Mouse (Mus musculus) CD4-positive, CD25-positive, alpha-beta regulatory T cell, adult 4 months (primary cell): Measurements from ENCODE around the gene Hs3st3b1. TPM values are rescaled to one million over a fixed set of nuclear protein-coding genes. Genes with fewer than 3 reads are reported as not detected.
A peak's percentile ranks its signal among the peaks of the same experiment; 100 is the strongest.

Source experiments
- ATAC-seq: one replicate; pipeline ENCODE4 v1.8.0; 2017
- polyA plus RNA-seq, 2 experiments: library from polyadenylated mRNA; unstranded; fragments of 100-300 nt; shearing (Covaris generic); gene quantifications; one replicate each; pipeline ENCODE4 v1.2.1; 2017

Gene Hs3st3b1
- polyA plus RNA-seq, 2 experiments from 2014 or later: 1.7 to 2.2 TPM

DNA sequence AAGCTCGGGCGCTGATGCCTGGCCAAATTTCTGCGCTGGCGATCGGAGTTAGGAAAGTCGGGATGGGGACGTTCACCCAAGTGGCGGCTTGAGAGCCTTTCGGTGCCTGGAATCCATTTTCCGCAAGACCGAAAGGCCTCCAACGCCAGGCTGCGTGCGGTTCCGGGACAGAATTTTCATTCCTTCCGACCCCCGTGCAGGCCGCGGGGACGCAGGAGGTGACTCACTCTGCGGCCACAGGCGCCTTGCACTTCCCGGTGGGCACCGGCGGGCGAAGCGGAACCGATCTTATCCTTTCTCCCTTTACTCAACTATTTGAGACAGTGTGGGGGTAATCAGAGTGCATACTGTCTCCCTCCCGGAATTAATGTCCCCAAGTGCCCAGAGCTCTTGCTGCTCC lies 1.3 kb upstream of the Hs3st3b1 start:
- no peak for ATAC-seq

DNA sequence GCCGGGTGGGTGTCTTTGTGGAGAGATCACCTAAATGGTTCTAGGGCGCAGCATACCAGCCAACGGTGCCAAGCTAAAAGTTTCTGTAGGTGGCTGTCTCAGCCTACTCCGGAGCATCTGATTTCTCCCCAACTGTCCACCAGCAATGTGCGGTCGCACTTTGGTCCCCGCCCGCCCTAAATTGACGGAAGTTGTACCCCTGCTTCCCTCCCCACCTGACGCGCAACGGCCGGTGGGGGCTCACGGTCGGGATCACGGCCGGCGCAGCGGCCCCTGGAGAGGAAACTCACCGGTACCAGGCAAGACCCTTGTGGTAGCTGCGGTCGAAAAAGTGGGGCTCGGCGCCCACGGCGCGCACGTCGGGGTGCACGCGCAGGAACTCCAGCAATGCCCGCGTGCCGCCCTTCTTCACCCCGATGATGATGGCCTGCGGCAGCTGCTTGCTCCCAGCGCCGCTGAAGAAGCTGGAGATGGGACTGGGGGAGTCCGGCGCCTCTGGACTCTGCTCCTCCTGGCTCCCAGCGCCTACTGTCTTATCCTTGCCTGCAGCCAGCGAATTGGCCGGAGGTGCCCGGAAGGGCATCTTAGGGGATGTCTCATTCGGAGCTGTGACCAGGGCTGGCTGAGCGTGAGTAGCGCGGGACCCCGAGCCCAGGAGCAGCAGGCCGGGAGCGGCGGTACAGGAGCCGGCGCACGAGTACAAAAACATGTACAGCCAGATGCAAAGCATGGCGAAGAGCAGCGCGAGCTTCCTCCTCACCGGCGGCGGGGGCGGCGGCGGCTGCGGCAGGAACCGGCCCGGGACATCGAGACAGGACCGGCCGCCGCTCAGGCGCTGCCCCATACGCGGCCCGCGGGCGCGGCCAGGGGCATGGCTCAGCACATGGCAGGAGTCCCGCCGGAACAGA lies 792 bp downstream of the Hs3st3b1 start:
- ATAC-seq: no peak

DNA sequence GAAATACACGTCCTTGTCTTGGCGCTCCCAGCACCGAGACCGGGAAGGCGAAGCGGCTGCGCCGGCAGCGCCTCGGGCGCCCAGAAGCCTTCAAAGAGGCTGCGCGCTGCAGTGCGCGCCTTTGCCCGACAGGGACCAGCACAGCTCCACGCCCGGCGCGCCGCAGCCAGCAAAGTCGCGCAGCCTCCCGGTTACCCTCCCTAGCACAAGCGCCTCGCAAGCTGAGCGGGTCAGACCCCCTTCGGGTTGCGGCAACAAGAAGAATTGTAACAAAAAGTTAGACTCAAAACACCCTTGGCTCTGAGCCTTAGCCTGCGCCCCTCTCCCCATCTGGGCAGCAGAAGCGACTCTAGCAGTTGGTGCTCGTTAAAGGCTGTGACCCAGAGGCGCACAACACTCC lies 1.6 kb downstream of the Hs3st3b1 start:
- ATAC-seq: peak; percentile 35

DNA sequence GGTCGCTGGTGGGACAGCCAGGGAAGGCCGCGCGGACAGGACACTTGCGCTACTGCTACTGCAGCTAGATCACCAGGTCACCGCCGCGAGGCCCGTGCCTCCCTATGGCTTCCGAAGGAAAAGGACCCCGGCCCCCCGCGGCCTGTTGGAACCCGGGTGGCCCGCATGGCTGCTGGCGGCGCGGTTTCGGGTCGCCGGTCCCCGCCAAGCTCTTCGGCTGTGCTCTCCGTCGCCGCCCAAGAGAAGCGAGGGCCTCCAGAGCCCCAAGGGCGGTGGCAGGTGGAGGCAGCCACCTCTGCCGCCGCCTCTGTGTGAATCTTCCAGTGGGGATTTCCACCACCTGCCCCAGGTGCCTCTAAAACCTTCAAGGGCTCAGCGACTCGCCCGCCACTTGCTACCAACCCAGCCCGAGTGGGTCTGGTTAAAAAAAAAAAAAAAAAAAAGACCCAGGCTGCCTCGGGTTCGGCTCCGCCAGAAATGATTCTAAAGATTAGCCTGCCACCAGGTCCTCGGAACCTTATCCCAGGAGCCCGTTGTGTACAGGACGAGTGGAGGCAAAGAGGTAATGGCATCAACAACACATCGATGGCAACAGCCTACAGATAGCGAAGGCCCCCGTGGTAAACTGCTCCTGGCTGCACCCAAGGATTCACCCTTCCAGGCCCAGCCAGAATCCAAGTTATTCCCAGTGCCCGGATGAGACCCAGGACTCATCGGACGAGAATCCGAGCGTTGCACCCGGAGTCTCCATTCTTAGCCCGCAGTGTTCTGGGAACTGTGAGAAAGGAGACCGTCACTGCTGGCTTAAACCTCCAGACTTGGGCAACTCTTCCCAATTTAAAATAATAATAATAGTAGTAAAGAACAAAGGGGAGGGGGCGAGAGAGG lies 2.6 kb downstream of the Hs3st3b1 start:
- ATAC-seq: no peak

DNA sequence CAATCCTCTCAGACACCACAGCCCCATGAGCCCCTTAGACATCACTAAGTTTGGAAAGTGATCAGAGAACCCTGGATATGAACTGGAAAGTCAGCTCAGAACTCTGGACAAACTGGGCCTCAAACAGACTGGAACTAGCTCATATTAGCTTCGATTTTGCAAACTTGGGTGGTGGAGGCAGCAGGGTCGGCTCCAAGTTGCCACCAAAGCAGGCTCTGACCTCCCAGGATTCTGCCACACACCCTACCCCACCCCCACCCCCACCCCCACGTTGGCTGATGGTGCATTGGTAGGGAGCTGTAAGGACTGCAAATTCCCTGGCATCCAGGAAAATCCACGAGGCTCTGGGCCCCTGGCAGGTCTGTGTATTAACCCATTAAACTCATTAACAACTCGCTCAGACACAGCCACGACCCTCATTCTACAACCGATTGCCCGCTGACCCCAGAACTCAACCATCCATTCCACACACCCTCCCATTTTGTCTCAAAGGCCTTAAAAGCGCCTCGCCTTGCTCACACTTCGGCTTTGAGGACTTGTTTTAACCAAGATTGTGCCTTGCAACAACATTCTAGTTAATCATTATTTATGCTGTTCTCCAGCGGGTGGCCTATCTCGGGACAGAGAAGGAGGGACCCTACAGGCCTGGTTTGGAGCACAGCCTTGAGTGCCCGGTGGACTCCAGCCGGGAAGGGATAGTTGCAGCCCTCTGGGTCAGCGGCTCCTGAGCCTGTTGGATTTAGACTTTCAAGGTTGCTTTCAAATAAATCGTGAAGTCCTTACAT lies 3.6 kb downstream of the Hs3st3b1 start:
- ATAC-seq: no peak

DNA sequence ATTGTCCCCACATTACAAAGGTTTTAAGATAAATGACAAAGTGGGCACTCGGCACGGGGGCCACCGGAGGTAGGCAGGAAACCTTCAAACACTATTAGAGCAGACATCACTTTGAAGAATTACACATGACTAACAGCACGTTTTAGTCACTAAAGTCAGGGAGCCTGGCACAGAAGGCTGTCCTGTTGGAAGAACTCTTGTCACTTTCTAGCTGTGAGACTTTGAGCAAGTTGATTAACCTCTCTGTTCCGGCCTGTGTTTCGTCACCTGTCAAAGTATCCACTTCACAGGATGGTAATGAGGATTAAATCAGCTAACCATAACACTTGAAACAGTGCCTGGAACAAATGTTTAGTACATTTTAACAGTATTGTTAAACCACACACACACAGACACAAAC lies 4.5 kb downstream of the Hs3st3b1 start:
- ATAC-seq: no peak

DNA sequence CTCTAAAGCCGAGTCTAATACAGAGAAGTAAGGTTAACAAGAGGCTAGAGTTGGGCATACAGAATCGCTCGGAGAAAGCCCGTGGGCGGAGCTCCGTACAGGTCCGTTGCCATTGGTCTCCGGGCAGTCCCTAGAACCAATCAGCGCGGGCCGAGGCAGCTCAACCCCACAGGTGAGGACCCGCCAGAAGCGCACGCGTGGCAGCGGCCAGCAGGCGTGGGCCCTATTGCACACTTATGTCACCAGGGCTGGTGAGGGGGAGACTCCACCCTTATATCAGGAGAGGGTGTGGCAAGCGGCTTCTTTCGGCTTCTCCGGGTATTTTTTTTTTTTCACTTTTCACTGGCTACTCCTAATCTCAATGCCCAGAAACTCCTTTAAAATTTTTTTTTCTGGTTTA lies 7.7 kb downstream of the Hs3st3b1 start:
- peak; percentile 92 for ATAC-seq

- no peak for ATAC-seq
These were observed 8.2 kb downstream of the Hs3st3b1 start for GRCm38 (mm10) chr11:63913936-63914335.

DNA sequence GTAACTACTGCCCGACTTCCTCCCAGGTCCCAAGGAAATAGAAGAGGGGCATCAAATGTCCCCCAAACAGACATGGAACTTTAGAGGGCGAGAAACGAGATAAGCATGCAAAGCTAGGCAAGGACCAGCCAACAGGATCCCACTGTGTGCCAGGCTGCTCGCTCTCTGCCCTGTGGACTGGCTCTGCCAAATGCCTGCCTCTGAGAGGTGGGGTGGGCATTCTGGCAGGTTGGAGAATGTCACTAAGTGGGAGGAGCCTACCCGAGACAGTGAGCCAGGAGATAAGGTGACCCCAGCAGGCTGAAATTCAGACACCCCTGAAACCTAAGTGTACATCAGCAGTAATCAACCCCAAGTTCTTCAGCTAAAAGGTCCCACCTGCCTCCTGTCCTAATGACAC lies 11.1 kb downstream of the Hs3st3b1 start:
- ATAC-seq: no peak

DNA sequence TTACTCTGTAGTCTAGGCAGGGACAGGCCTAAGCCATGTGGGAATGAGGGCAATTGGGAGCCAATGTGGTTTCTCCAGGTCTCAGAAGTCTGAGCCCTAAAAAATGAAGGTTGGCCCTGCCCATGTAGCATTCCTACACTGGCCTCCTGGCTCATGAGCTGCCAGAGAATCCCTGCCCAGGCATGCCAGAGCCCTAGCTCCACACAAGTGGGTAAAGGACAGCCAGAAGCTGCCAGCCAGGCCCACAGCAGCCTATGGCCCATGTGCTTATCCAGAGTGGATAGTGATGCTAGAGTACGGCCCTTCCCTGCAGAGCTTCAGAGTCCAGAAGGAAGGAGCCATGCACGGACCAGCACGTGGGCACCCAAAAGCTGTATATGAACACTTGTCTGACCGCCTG lies 12.1 kb downstream of the Hs3st3b1 start:
- no peak for ATAC-seq

- ATAC-seq: peak; percentile 74
These were observed 13.6 kb downstream of the Hs3st3b1 start for GRCm38 (mm10) chr11:63908500-63908899.

GRCm38 (mm10) chr11:63906552-63907353 lies 15.3 kb downstream of the Hs3st3b1 start:
- ATAC-seq: no peak

DNA sequence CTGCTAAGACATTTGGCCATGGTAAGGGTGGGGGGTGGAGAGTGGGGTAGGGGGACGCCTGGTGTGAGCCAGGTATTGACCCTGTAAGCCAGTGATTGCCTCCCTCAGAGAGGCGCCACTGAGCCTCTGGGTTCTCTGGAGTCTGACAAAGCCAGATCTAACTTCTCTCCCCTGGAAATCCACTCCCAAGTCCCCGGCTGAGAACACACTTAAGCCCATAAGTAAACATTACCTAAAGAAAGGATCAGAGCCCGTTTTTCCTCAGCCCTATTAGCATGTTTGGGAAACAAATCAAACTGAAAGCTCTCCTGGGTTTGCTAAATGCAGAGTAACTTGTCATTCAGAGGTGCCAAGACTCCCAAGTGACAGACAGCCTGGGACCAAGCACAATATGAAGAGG lies 17.3 kb downstream of the Hs3st3b1 start:
- no peak for ATAC-seq

DNA sequence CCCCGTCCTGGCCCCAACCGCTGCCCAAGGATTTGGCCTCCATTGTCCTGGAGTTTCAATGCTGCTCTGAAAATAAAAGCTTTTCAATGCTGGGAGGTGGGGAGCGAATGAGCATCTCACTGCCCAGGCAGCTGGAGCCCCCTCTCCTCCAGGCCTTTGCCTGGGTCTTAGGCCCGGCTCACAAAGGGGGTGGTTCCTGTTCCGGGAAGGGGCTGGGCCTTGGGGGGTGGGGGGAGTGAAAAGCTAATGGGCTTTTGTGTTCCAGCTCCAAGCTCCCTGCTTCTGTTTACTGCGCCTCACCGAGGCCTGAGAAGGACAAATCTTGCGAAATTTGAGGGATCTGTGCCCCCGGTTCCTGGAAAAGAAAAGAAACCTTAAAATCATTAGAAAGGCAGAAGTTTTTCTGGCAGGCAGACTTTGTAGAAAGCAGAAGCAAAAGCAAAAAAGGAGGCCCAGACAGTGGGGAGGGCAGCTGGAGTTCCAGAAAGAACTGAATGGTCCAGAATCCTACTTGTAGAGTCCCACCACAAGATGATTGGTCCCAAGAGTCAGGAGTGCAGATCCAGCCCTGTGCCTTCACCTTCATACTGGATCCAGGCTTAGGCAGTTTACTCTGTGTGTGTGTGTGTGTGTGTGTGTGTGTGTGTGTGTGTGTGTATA lies 23.5 kb downstream of the Hs3st3b1 start:
- no peak for ATAC-seq

DNA sequence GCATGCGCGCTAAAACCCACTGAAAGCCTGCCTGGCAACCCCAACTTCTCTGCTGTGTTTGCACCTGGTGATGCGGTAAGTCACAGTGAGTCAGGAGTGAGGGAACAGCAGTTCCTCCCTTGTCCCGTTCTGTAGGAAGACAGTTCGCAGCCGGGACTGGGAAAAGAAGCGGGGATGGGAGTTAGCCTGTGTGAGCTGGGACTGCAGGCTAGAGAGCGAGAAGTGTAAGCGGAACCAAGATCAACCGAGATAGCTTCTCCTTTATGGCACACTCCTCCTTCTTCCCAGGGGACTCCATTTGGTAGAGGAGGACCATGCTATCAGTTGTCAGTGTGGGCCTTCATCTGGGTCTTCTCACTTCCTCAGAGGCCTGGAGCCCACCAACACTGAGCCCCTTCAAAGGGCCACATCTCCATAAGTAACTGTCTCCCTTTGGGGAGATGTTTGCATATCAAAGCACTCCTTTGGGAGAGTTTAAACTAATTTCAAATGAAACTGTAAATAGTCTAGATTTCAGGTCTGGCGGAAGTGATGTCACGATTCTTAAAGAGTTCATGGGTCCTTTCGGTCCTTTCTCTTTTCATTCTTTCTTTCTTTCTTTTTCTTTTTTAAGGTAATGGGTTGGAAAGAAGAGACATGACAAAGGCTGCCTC lies 24.1 kb downstream of the Hs3st3b1 start:
- no peak for ATAC-seq

DNA sequence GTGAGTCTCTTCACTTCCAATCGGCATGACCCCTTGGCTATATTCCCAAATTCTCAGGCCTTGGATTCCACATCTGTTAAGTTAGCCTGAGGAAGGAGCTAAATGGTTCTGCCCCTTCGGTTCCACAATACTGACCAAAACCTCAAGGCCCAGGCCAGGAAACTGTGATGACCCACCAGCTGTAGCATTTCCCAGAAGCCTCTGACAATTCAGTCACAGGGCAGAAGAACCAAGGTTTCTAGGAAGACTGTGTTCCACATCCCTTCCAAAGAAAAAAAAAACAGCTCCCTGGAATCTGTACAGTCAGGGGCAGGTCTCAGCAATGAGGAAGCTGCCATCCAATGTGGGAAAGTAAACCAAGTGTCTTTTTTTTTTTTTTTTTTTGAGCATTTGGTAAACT lies 25.1 kb downstream of the Hs3st3b1 start:
- no peak for ATAC-seq

DNA sequence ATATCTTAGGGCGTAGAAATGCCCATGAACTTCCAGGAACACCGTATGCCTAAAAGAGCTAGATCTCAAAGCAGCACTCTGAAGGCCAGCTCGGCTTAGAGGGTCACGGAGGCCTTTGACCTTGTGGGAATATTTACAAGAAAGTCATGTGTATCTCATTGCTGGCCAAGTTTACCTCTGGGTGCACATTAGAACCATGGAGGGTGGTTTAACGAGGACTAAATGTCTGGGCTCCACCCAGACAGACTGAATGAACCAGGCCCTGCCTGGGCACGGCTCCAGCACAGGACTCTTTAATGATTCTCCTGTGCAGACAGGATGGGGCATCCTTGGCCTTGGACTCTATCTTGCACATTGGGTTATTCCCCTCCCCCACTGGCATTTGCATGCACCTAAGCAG lies 27.9 kb downstream of the Hs3st3b1 start:
- ATAC-seq: no peak

- no peak for ATAC-seq
These were observed 28.5 kb downstream of the Hs3st3b1 start for GRCm38 (mm10) chr11:63893557-63893956.

- no peak for ATAC-seq
These were observed 30.5 kb downstream of the Hs3st3b1 start for GRCm38 (mm10) chr11:63891479-63892020.

DNA sequence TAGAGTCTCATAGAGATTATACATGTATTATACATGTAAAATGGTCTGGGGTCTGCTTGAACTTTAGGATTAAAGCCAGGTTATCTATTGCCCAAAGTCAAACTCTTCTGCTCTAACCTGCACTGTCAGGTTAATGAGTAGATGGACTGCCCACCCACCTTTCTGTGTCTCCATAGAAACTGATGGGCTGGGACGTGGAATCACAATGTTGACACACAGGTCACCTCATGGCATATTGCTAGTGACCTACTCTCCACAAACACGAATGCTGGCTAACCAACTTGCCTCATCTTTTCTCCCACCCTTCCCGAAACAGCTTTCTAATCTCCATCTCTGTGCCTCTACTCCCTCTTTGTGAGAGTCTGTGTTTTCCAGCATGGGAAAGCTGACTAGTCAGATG lies 38.7 kb downstream of the Hs3st3b1 start:
- ATAC-seq: no peak

DNA sequence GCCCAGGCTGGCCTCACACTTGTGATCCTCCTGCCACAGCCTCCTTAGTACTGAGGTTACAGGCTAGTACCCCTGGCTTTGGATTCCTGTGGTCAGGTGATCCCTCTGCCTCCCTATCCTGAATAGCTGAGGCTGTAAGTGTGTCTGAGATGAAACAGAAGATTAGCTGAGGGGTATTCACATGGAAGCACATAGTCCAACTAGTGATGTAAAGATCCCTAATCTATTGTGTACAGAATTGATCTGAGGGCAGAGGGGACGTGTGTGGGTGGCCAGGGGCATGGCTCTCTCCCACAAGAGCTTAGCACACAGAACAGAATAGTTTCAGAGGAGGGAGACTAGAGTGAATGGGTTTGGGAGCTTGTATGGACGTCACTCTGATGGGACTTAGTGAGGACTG lies 41.8 kb downstream of the Hs3st3b1 start:
- ATAC-seq: no peak
